Mouse (Mus musculus) liver, embryonic 13.5 days (tissue): ENCODE measurements around the gene Psrc1. TPM values are rescaled to one million over a fixed set of nuclear protein-coding genes. Genes with fewer than 3 reads are reported as not detected.
A peak's percentile ranks its signal among the peaks of the same experiment; 100 is the strongest.

ENCODE experiments used
- ATAC-seq: fragments of 200-750 bp; cut with Nextera tagmentation; 2 replicates; pipeline ENCODE4 v1.8.0; 2017; ENCODE audit warnings: low read depth, mild to moderate bottlenecking, moderate number of reproducible peaks, moderate library complexity
- DNase-seq: peaks from one replicate; pipeline ENCODE4 v3.0.0; 2022
- H3K27ac ChIP-seq: fragments of 300-500 bp; sonication (generic); 2 replicates; pipeline ENCODE4 v1.5.1; 2015; ENCODE audit warnings: moderate library complexity, mild to moderate bottlenecking, inconsistent platforms
- H3K27me3 ChIP-seq: fragments of 300-500 bp; sonication (generic); 2 replicates; pipeline ENCODE4 v1.6.1; 2015; ENCODE audit warnings: mild to moderate bottlenecking, inconsistent platforms
- H3K36me3 ChIP-seq: fragments of 300-500 bp; sonication (generic); 2 replicates; pipeline ENCODE4 v1.6.1; 2015; ENCODE audit warnings: mild to moderate bottlenecking, inconsistent platforms
- H3K4me1 ChIP-seq: fragments of 300-500 bp; sonication (generic); replicated peaks from 2 replicates; pipeline ENCODE4 v1.6.1; 2015; ENCODE audit warnings: inconsistent platforms
- H3K4me2 ChIP-seq: fragments of 300-500 bp; sonication (generic); 2 replicates; pipeline ENCODE4 v1.6.1; 2015; ENCODE audit warnings: inconsistent platforms, mild to moderate bottlenecking, moderate library complexity
- H3K4me3 ChIP-seq: fragments of 300-500 bp; sonication (generic); replicated peaks from 2 replicates; pipeline ENCODE4 v1.5.1; 2015; ENCODE audit warnings: mild to moderate bottlenecking, inconsistent platforms
- H3K9ac ChIP-seq: fragments of 300-500 bp; sonication (generic); 2 replicates; pipeline ENCODE4 v1.6.1; 2015; ENCODE audit warnings: mild to moderate bottlenecking, inconsistent platforms
- H3K9me3 ChIP-seq: fragments of 300-500 bp; sonication (generic); replicated peaks from 2 replicates; pipeline ENCODE4 v1.6.1; 2016; ENCODE audit warnings: inconsistent platforms
- WGBS: fragments of 180-500 bp; shearing (Covaris S2); methylation state at CpG from one replicate; pipeline ENCODE4 v1.1.7; 2015; ENCODE audit not compliant: insufficient replicate concordance; 5-methylcytosine and 5-hydroxymethylcytosine counted together
- polyA plus RNA-seq: library from polyadenylated mRNA; unstranded; fragments of >200 nt; fragmentation: Nextera tagmentation; extraction: Ambion mirVana; gene quantifications from 2 replicates; pipeline ENCODE4 v1.2.1, GENCODE M21; 2015

The Psrc1 gene
- polyA plus RNA-seq: 14.9 and 15.8 TPM in 2 replicates

DNA sequence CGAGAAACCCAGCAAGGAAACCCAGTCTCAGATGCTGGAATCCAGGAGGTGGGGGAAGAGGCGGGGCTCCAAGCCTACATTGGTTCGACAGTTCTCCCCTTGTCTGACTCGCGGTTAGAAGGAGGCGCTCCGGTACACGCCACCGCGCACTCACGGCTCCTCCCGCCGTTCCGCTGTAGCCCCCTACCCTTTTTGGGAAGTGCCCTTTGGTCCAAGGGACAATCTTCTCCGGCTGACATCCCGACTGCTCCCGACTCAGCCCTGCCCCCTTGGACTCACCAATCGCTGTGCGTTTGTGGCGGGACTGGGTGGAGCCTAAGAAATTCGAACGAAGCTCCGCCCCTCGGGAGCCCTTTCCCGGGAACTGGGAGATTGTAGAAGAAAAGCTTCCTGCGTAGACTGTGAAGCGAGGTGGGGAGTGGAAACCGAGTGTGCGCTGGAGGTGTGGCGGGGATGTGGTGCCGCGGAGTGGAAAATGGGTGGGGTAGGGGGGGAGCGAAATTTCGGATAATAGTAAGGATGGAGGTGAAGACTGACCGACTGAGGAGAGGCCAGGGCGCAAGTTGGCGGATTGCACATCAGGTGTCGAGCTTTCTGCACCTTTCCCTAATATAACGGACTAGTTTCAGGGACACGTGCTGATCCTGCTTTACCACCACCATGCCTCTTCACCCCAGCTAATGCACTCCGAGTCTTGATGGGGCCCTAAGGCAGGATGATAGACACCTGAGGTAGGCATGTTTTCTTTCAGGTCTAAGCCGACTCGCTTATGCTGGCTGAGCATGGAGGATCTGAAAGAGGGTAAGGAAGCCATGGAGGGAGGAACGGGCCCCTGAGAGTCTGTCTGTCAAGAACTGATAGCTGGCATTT, at the start of gene Psrc1:
Gene Psrc1, plus strand, starts transcription at position 355 of the 870 bp plus-strand sequence.
- peak; percentile 93 for ATAC-seq
- H3K4me2 ChIP-seq: peak within 1 kb of the TSS; percentile 80
- H3K9ac ChIP-seq: peak within 1 kb of the TSS; percentile 77
- H3K27ac ChIP-seq: peak within 1 kb of the TSS; percentile 63
- peak within 1 kb of the TSS; percentile 68 for H3K4me3 ChIP-seq
- no peaks in the 10 kb centered on the region for H3K27me3 ChIP-seq
- 2% methylated on average over 44 of the region's 44 CpGs for WGBS
- DNase-seq: peak; percentile 88
- peaks cover 20% of the 10 kb centered on the region for H3K36me3 ChIP-seq
- H3K4me1 ChIP-seq: peaks cover 59% of the 10 kb centered on the region
- H3K9me3 ChIP-seq: no peaks in the 10 kb centered on the region

DNA sequence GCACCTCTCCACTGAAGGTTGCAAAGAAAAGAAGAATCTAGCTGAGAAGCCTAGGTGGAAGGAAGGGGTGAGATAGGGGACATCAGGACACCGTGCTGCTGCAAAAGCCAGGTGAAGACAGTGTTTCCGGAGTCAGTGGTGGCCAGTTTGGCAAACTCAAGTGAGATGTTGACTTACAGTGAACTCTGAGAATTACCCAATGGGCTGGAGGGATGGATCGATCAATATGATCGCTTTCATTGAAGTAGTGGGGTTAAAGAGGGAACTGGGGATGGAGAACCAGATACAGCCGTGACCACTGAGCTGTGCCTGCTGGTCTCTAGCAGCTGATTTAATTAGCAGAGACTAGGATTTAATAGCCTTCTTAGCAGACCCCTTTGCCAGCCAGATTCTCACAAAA, 46.8 kb upstream of the Psrc1 start:
- Histone ChIP-seq H3K36me3 (peaks cover 24% of the 10 kb centered on the region; the same call in 1 of the 2 replicates), H3K27me3 (no peaks in the 10 kb centered on the region), H3K9me3 (no peaks in the 10 kb centered on the region), H3K9ac (no peak overlapping the region), H3K27ac (no peak overlapping the region), H3K4me2 (no peak overlapping the region), H3K4me1 (peaks cover 5% of the 10 kb centered on the region; the same call in 1 of the 2 replicates), H3K4me3 (no peak overlapping the region)
- 0 out of 2 replicates have a peak, but pooled peaks have one; percentile 31 for ATAC-seq
- DNase-seq: no peak
- 73% methylated on average over 5 of the region's 5 CpGs for WGBS

DNA sequence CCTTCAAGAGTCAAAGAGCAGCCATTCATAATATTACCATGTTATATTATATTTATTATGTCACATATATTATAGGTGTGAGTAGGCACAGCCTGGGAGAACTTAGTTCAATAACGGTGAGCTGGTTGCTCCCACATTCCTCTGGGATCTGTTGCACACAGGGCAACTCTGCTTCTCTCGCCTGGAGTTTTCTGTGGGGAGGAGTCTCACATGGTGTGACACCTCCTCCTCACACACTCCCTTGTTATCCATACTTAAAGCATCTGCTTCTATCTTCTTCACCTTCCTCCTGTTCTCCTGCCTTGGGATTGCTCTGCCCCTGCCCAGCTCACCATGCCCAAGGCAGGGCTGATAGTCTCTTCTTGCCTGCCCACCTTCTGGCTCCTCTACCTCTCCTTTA, 42.6 kb upstream of the Psrc1 start:
- Histone ChIP-seq H3K36me3 (peaks cover 26% of the 10 kb centered on the region; the same call in 1 of the 2 replicates), H3K4me3 (no peak overlapping the region), H3K27me3 (no peaks in the 10 kb centered on the region), H3K27ac (no peak overlapping the region), H3K9me3 (no peaks in the 10 kb centered on the region), H3K9ac (no peak overlapping the region), H3K4me2 (no peak overlapping the region), H3K4me1 (no peaks in the 10 kb centered on the region; the same call in 1 of the 2 replicates)
- ATAC-seq: no peak
- 61% methylated on average over 2 of the region's 2 CpGs for WGBS
- no peak for DNase-seq

DNA sequence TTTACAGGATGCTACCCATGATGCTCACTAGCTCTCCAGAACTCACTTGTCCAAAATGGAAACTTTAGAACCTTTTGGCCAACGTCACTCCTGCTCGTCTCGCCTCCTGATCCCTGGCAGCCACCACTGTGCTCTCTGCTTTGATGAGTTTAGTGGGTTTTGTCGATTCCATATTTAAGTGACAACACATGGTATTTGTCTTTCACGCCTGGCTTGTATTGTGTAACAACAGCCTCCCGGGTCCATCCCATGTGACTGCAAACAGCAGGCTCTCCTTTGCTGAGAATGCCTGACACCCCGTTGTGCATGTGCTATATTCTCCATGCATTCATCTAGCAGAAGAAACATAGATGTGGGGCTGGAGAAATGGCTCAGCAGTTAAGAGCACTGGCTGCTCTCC, 41.5 kb upstream of the Psrc1 start:
- ATAC-seq (no peak), DNase-seq (no peak)
- 74% methylated on average over 7 of the region's 7 CpGs for WGBS
- Histone ChIP-seq H3K4me3 (no peak overlapping the region), H3K9me3 (no peaks in the 10 kb centered on the region), H3K9ac (no peak overlapping the region), H3K4me1 (no peaks in the 10 kb centered on the region), H3K27ac (no peak overlapping the region), H3K4me2 (no peak overlapping the region), H3K27me3 (no peaks in the 10 kb centered on the region), H3K36me3 (peaks cover 30% of the 10 kb centered on the region; the same call in 1 of the 2 replicates)

DNA sequence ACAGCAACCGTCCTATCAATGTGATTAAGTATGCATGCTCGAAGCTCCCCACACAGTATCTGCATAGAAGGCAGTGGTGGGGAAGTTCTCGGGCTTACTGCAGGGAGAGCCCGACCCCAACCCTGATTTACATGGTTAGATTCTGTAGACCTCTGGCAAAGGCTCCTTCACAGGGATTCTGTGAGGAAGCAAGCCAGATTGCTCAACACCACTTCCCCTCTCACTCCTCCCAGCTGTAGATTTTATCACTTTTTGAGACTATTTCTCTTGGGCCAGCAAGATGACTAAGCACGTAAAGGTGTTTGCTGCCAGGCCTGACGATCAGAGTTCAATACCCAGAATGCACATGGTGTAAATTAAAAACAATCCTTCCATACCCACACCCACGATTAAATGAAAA, 37.8 kb upstream of the Psrc1 start:
- H3K36me3 ChIP-seq: peaks cover 23% of the 10 kb centered on the region
- H3K4me1 ChIP-seq: no peaks in the 10 kb centered on the region
- 43% methylated on average over 7 of the region's 7 CpGs for WGBS
- H3K27me3 ChIP-seq: no peaks in the 10 kb centered on the region
- H3K9me3 ChIP-seq: no peaks in the 10 kb centered on the region
- no peak overlapping the region for H3K9ac ChIP-seq
- DNase-seq: no peak
- H3K27ac ChIP-seq: no peak overlapping the region
- ATAC-seq: no peak
- no peak overlapping the region for H3K4me2 ChIP-seq
- H3K4me3 ChIP-seq: no peak overlapping the region

DNA sequence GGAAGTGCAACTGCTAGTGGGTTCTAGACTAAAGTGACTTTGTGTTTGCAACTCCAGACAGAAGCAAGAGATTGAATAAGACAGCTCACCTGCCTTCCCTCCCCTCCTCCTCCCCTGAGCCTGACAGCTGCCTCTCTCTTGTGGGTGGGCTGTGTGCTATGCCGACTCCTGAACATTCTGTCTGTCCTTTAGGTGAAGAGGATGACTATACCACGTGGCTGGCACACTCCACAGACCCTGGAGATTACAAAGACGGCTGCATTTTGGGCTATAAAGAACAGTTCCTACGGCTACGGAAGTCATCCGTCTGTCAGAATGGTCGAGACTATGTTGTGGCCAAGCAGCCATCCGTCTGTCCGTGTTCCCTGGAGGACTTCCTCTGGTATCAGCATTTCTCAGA, 35.3 kb upstream of the Psrc1 start:
- H3K27ac ChIP-seq: no peak overlapping the region
- H3K9ac ChIP-seq: no peak overlapping the region
- H3K9me3 ChIP-seq: no peaks in the 10 kb centered on the region
- no peak overlapping the region for H3K4me3 ChIP-seq
- H3K27me3 ChIP-seq: no peaks in the 10 kb centered on the region
- WGBS: 66% methylated on average over 9 of the region's 9 CpGs
- H3K36me3 ChIP-seq: peaks cover 26% of the 10 kb centered on the region
- ATAC-seq (no peak), DNase-seq (no peak)
- H3K4me1 ChIP-seq: no peaks in the 10 kb centered on the region
- H3K4me2 ChIP-seq: no peak overlapping the region

DNA sequence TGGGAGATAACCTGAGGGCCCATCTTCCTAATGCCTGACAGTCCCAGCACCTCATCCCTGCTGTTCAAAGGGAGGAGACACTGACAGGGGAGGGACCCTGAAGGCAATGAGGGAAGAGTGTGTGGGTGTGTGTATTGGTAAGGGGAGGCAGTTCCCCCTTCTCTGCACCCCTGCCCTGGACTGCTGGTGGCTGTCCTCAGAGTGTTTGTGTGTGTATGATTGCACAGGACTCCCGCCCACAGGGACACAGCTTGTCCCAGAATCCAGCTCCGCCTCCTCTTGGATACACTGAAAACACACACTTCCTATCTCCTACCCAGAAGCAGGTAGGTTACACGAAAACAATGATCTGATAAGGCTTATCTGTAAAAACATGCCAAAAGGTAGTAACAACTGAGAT, 28.4 kb upstream of the Psrc1 start:
- H3K27me3 ChIP-seq: no peaks in the 10 kb centered on the region
- H3K9ac ChIP-seq: no peak overlapping the region
- H3K27ac ChIP-seq: no peak overlapping the region
- H3K4me2 ChIP-seq: no peak overlapping the region
- DNase-seq (no peak), ATAC-seq (no peak)
- 63% methylated on average over 3 of the region's 3 CpGs for WGBS
- H3K4me3 ChIP-seq: no peak overlapping the region
- 0 out of 2 replicates have a peak, but pooled peaks cover 3% of the 10 kb centered on the region for H3K4me1 ChIP-seq
- no peaks in the 10 kb centered on the region for H3K9me3 ChIP-seq
- peaks cover 31% of the 10 kb centered on the region for H3K36me3 ChIP-seq

DNA sequence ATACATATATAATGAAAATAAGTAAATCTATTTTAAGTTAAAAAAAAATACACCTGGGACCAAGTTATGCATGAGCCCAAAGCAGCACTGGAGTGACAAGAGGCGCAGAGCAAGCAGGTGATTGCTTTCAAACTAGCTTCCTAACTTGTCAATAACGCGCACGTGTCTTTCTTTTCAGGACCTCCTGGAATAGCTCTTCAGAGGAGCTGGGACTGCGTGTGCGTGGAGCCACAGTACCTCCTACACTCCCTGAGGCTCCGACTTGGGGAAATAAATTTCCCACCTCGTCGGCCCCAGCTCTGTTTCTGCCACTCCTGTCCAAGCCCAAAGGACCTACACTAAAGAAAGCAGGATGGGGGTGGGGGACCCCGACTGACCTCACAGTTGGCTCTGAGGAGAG, 26.6 kb upstream of the Psrc1 start:
- WGBS: 81% methylated on average over 10 of the region's 10 CpGs

DNA sequence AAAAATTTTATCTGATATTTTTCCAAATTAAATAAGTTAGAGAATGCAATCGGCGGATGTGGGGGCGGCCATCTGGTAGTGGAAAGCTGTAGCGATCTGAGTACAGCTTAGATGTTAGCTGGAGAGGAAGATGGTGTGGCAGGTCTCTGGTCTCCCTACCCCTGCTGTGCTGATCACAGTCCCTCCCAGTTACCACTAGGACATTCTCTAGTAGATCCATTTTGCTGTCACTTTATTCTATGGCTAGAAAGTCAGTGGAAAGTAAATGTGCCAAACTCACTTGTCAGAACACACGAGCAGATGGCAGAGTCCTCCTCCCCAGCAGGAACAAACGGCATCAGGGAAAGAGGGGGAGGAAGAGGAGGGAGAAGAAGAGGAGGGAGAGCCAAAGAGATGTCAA, 25.2 kb upstream of the Psrc1 start:
- no peak for ATAC-seq
- WGBS: 71% methylated on average over 6 of the region's 6 CpGs
- H3K27ac ChIP-seq: no peak overlapping the region

More for the DNA sequence above, 26.6 kb upstream of the Psrc1 start:
- H3K9ac ChIP-seq: no peak overlapping the region
- H3K4me3 ChIP-seq: no peak overlapping the region
- H3K4me2 ChIP-seq: no peak overlapping the region
- DNase-seq (no peak), ATAC-seq (no peak)
- H3K4me1 ChIP-seq: peaks cover 7% of the 10 kb centered on the region; the same call in 1 of the 2 replicates
- H3K27ac ChIP-seq: no peak overlapping the region
- no peaks in the 10 kb centered on the region for H3K9me3 ChIP-seq
- H3K27me3 ChIP-seq: no peaks in the 10 kb centered on the region
- H3K36me3 ChIP-seq: peaks cover 24% of the 10 kb centered on the region

DNA sequence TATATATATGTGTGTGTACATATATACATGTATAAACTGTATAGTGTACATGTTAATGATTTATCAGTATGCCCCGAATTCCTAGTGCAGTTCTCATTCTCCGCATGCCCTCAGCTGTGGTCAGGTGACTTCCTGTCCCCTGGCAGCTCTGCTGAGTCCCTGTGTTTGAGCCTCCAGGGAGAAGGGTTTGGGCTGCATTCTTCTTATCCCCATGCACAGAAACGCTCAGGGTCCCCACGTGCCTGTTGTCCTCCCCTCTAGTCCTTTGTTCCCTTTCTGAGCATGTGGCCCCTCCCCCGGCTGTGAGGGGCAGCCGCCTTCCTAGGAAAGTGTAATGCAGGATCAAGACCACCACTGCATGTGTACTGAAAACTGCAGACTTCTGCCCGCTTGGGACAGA, 22.7 kb upstream of the Psrc1 start:
- Histone ChIP-seq H3K9ac (no peak overlapping the region), H3K9me3 (no peaks in the 10 kb centered on the region), H3K27me3 (no peaks in the 10 kb centered on the region), H3K4me1 (peaks cover 22% of the 10 kb centered on the region), H3K36me3 (peaks cover 13% of the 10 kb centered on the region), H3K4me3 (no peak overlapping the region), H3K4me2 (no peak overlapping the region), H3K27ac (no peak overlapping the region)
- DNase-seq (no peak), ATAC-seq (no peak)
- 21% methylated on average over 7 of the region's 7 CpGs for WGBS

More for the DNA sequence above, 25.2 kb upstream of the Psrc1 start:
- Histone ChIP-seq H3K27me3 (no peaks in the 10 kb centered on the region), H3K36me3 (peaks cover 24% of the 10 kb centered on the region), H3K4me1 (peaks cover 10% of the 10 kb centered on the region; the same call in 1 of the 2 replicates), H3K9ac (no peak overlapping the region), H3K4me3 (no peak overlapping the region), H3K9me3 (no peaks in the 10 kb centered on the region), H3K4me2 (no peak overlapping the region)
- no peak for DNase-seq

DNA sequence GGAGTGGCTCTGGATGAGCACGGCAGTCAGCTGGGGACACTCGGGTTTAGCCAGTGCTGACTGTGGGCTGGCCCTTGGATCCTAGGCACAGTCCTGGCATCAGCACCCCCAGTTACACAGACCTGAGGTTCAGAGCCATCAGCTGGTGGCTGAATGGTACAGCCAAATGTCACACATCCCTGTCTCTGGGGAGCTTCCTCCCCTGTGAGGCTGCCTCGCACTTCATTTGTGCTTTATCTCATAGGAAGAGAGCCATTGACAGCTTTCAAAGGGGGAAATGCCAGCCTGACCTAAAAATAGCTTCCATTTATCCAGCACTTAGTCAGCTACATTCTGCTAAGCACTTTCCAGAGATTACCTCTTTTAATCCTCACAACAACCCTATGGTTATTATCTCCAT, 20.0 kb upstream of the Psrc1 start:
- ATAC-seq (no peak), DNase-seq (no peak)
- Histone ChIP-seq H3K4me1 (peaks cover 33% of the 10 kb centered on the region), H3K4me3 (no peak overlapping the region), H3K9me3 (no peaks in the 10 kb centered on the region), H3K27me3 (no peaks in the 10 kb centered on the region), H3K36me3 (no peaks in the 10 kb centered on the region), H3K9ac (no peak overlapping the region), H3K27ac (no peak overlapping the region), H3K4me2 (no peak overlapping the region)
- 47% methylated on average over 3 of the region's 3 CpGs for WGBS
